Mouse (Mus musculus) gastrocnemius, adult 2 months (tissue): ENCODE measurements around the gene Olfr1361. TPM values are rescaled to one million over a fixed set of nuclear protein-coding genes. Genes with fewer than 3 reads are reported as not detected.

Experiments
- DNase-seq: peaks from one replicate; pipeline ENCODE4 v3.0.0; 2022
- H3K27ac ChIP-seq: fragments of 200-600 bp; 2 replicates; pipeline ENCODE4 v1.8.1; 2022; ENCODE audit warnings: mild to moderate bottlenecking
- H3K4me3 ChIP-seq: fragments of 200-600 bp; 2 replicates; pipeline ENCODE4 v1.8.1; 2022; ENCODE audit warnings: mild to moderate bottlenecking, moderate library complexity
- CTCF ChIP-seq: fragments of 200-600 bp; IDR thresholded peaks from 2 replicates; pipeline ENCODE4 v1.8.1; 2022; ENCODE audit warnings: antibody characterized with exemption, mild to moderate bottlenecking, moderate library complexity
- intact Hi-C: fragments of 180-260 bp; cut with DNase I; formaldehyde crosslinking; loops from one replicate; pipeline ENCODE4 v1.15.1; 2025
- long read RNA-seq, 2 experiments: library from polyadenylated mRNA; stranded (forward); transcript quantifications; one replicate each; pipeline ENCODE4 v2.0.0; 2021
- total RNA-seq, 2 experiments: library from RNA; stranded (reverse); gene quantifications; 2 replicates each; pipeline ENCODE4 v1.2.3; 2021

Gene Olfr1361
- total RNA-seq: not detected
- long read RNA-seq, experiment 1: 0 reads
- long read RNA-seq, experiment 2: 0 reads

DNA sequence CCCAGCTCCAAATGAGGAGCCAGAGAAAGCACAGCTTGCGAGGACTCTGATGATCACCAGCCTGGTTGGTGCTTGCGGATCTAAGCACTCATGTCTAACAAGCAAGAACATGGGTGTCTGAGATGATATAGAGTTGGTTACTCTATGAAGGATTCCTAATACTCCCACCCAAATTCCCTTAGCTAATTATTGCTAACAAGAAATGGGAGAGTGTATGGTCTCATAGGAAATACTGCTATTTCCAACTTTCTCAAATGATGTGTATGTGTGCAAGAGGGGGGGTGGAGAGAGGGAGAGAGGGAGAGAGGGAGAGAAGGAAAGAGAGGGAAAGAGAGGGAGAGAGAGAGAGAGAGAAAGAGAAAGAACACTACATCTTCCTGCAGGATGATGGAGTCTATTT, at the start of gene Olfr1361:
Olfr1361 (minus strand) TSS at position 101 of the 400 bp plus-strand sequence.
- intact Hi-C loops: no loop called here
- DNase-seq: no peak

DNA sequence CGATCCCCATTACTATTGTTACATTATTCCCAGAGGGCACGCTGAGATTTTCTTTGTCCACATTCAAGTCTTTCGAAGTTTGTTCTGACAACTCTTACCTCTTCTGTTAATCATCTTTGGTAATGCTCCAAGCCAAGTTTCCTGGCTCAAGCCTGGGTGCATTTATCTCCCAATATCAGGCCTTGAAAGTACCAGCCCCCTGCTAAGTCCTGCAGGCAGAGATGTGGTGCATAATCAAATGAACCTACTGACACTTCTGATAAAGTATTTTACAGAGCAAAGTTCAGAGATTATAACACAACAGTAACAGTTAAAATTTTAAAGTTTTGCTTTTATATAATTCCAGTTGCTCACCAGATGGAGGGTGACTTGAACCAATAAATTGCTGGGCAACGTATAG, 48.5 kb upstream of the Olfr1361 start:
- TF ChIP-seq CTCF: no peak
- Histone ChIP-seq H3K4me3 (peak overlapping the region; percentile 89), H3K27ac (no peak overlapping the region)
- intact Hi-C loops: loop anchor here (5.0 to 10.0 kb wide), 5 partner anchors 73 to 1973 kb away; partner anchors contain the start of genes Hist1h1b, Hist1h2ac, Hist1h2af and Hist1h2an
- DNase-seq: no peak

More for the DNA sequence above, at the start of gene Olfr1361:
- H3K4me3 ChIP-seq: no peak within 1 kb of the TSS
- TF ChIP-seq CTCF: no peak
- no peak within 1 kb of the TSS for H3K27ac ChIP-seq

- intact Hi-C loops: loop anchor here (5.0 to 10.0 kb wide), 5 partner anchors 74 to 1974 kb away; partner anchors contain the start of genes Hist1h1b, Hist1h2ac, Hist1h2af and Hist1h2an
- peak; percentile 70 for DNase-seq
- Histone ChIP-seq H3K4me3 (peak overlapping the region; percentile 89), H3K27ac (peak overlapping the region; percentile 87)
- TF ChIP-seq CTCF: no peak
Observed at GRCm38 (mm10) chr13:21710821-21711525, 47.8 kb upstream of the Olfr1361 start.

DNA sequence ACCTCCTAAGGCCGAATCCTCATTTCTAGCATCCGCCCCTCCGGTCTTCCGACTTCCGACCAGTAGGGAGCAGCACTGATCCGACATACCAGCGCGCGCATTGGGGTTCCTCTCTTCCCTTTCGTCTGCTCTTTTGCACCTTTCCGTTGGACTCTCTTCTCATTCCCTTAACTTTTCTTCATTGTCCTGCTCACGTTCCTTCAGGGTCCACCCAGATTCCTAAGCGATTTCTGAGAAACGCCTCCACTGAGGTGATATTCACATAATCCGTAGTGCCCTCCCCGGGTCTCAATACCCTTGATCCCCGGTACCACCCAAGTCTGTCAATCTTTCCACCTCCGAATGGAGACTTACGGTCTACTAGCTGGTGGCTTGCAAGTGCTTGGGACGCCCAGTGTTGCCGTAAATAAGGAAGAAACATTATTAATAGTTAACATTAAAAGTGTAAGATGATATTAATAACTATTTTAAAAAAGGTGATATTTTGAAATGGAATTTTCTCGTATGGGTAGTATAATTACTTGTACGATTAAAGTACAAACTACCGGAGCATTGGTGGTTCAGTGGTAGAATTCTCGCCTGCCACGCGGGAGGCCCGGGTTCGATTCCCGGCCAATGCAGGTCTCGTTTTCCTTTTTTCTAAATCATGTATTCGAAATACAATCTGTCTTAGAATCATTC, 47.0 kb upstream of the Olfr1361 start:
- TF ChIP-seq CTCF: peak; percentile 92
- Histone ChIP-seq H3K27ac (peak overlapping the region; percentile 87), H3K4me3 (peak overlapping the region; percentile 89)
- peak; percentile 90 for DNase-seq
- intact Hi-C loops: loop anchor here (5.0 to 10.0 kb wide), 5 partner anchors 75 to 1975 kb away; partner anchors contain the start of genes Hist1h1b, Hist1h2ac, Hist1h2af and Hist1h2an

- H3K4me3 ChIP-seq: no peak overlapping the region
- TF ChIP-seq CTCF: no peak
- intact Hi-C loops: no loop called here
- DNase-seq: no peak
- no peak overlapping the region for H3K27ac ChIP-seq
Observed at GRCm38 (mm10) chr13:21706669-21707068, 43.5 kb upstream of the Olfr1361 start.

DNA sequence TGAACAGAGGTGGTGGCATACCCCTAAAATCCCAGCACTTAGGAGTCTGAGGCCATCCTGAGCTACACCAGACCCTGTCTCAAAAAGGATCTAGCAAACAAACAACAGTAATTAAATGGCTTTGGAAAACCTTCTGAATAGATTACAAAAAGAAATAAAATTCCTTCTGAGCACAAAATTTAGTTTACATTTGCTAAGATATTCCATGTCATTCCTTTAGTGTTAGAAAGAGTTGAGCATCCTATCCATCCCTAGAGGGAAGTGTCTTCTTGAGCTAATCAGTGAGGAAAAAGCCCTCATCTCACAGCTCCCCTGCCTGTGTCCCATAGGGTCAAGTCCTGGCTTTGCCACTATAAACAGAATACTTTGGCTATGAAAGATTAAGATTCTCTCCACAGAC, 34.6 kb upstream of the Olfr1361 start, which contains the start of gene Olfr1359:
Olfr1359 (plus strand) TSS at position 301 of the 400 bp plus-strand sequence.
- intact Hi-C loops: no loop called here
- H3K4me3 ChIP-seq: no peak within 1 kb of the TSS
- no peak for DNase-seq
- no peak for TF ChIP-seq CTCF
- H3K27ac ChIP-seq: no peak within 1 kb of the TSS

DNA sequence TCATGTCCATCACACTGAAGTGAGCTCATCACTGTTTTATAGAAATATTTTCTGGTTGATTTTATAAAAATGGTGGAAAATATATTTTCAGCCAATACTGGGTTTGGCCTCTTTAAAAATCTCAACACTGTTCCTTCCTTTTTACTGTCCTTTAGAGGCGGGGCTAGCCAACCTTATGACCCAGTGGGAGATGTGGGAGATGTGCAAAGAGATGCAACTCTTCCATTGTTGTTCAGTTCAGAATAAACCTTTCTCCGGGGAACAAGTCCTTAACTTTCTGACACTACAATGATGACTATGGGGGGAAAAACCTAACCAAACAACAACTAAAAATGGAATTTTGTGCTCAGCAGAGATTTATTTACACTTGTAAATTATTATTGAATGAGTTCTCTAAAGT, 14.1 kb upstream of the Olfr1361 start, which contains the start of gene Olfr1360:
Olfr1360 (minus strand) TSS at position 101 of the 400 bp plus-strand sequence.
- H3K27ac ChIP-seq: no peak within 1 kb of the TSS
- TF ChIP-seq CTCF: no peak
- intact Hi-C loops: no loop called here
- H3K4me3 ChIP-seq: no peak within 1 kb of the TSS
- DNase-seq: no peak

DNA sequence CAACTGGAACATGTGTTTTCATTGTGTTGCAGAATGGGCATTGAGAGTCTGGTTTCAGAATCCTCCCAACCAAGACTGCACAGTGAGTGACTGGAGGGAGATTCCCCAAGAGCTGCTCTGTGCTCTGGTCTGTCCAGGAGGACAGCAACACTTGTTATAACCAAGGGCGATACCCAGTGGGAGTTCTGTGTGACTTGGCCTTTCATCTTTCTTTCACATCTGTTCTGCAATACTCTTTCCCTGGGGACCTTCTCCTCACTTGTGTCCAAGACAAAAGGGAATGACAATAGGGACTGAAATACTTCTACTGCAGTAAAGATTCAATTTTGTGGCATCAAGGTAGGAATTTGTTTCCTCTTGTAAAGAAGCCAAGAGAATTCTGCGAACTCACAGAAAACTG, 20.8 kb downstream of the Olfr1361 start, which contains the start of gene Olfr11:
Olfr11 (minus strand) TSS at position 101 of the 400 bp plus-strand sequence.
- Histone ChIP-seq H3K27ac (no peak within 1 kb of the TSS), H3K4me3 (no peak within 1 kb of the TSS)
- no peak for TF ChIP-seq CTCF
- intact Hi-C loops: no loop called here
- DNase-seq: no peak

- no peak for DNase-seq
- intact Hi-C loops: no loop called here
- no peak for TF ChIP-seq CTCF
- no peak within 1 kb of the TSS for H3K27ac ChIP-seq
- H3K4me3 ChIP-seq: no peak within 1 kb of the TSS
Observed at GRCm38 (mm10) chr13:21613922-21614321, 49.3 kb downstream of the Olfr1361 start, which contains the start of gene Olfr1362. Olfr1362 (minus strand) TSS chr13:21614022.

Other genes starting within 250 kb of the Olfr1361 start
- under 1 TPM; 0.18 to 0.59 TPM for gene Pgbd1, start 222.3 kb downstream of the Olfr1361 start, total RNA-seq
- 10 to 100 TPM; 13.6 to 14.5 TPM for gene Zscan26, start 209.7 kb downstream of the Olfr1361 start, total RNA-seq
- under 1 TPM; 0.14 to 0.15 TPM for gene Nkapl, start 194.9 kb downstream of the Olfr1361 start, total RNA-seq
- under 1 TPM; 0.38 to 0.50 TPM for gene Zkscan4, start 184.5 kb downstream of the Olfr1361 start, total RNA-seq
- gene Gm10065, start 183.9 kb downstream of the Olfr1361 start, total RNA-seq: not detected
- 10 to 100 TPM; 21.8 to 23.3 TPM for gene AK157302, start 168.2 kb downstream of the Olfr1361 start, total RNA-seq
- 100 to 1,000 TPM; 119 to 160 TPM for gene Gm11273, start 162.0 kb downstream of the Olfr1361 start, total RNA-seq
- gene Zkscan8, start 132.3 kb downstream of the Olfr1361 start, total RNA-seq: 1 to 10 TPM; 4.7 to 6.1 TPM
- not detected for gene Olfr1366, start 120.6 kb downstream of the Olfr1361 start, total RNA-seq
- gene Olfr1535, start 103.5 kb downstream of the Olfr1361 start, total RNA-seq: not detected
- not detected for gene Olfr1364, start 81.6 kb downstream of the Olfr1361 start, total RNA-seq
- not detected for gene Olfr1362, start 49.4 kb downstream of the Olfr1361 start, total RNA-seq
- gene Olfr11, start 20.9 kb downstream of the Olfr1361 start, total RNA-seq: not detected
- not detected for gene Olfr1360, start 14.0 kb upstream of the Olfr1361 start, total RNA-seq
- gene Olfr1359, start 34.7 kb upstream of the Olfr1361 start, total RNA-seq: not detected
- 1 to 10 TPM; 3.9 to 6.5 TPM for gene Hist1h2bl, start 52.8 kb upstream of the Olfr1361 start, total RNA-seq
- 1 to 10 TPM in 1 of 2 experiments, not detected in 1; 2.2 TPM for gene Hist1h2ai, start 53.0 kb upstream of the Olfr1361 start, total RNA-seq
- gene Hist1h3h, start 54.3 kb upstream of the Olfr1361 start, total RNA-seq: 1 to 10 TPM; 1.2 to 2.1 TPM
- gene Hist1h2bm, start 58.7 kb upstream of the Olfr1361 start, total RNA-seq: 1 to 10 TPM in 1 of 2 experiments, not detected in 1; 1.2 TPM
- 1 to 10 TPM in 1 of 2 experiments, under 1 TPM in 1; 0.42 to 1.1 TPM for gene Hist1h4j, start 71.7 kb upstream of the Olfr1361 start, total RNA-seq
- 10 to 100 TPM; 12.0 to 12.2 TPM for gene Hist1h4k, start 87.1 kb upstream of the Olfr1361 start, total RNA-seq
- under 1 TPM in 1 of 2 experiments, not detected in 1; 0.98 TPM for gene Hist1h2ak, start 90.4 kb upstream of the Olfr1361 start, total RNA-seq
- 1 to 10 TPM in 1 of 2 experiments, not detected in 1; 1.4 TPM for gene Hist1h2bn, start 90.7 kb upstream of the Olfr1361 start, total RNA-seq
- under 1 TPM; 0.45 to 0.69 TPM for gene Hist1h1b, start 117.2 kb upstream of the Olfr1361 start, total RNA-seq
- 10 to 100 TPM; 10.1 to 10.3 TPM for gene Hist1h3i, start 120.0 kb upstream of the Olfr1361 start, total RNA-seq
- not detected for gene Hist1h2an, start 123.8 kb upstream of the Olfr1361 start, total RNA-seq
- 1 to 10 TPM in 1 of 2 experiments, not detected in 1; 1.1 TPM for gene Hist1h2bp, start 124.1 kb upstream of the Olfr1361 start, total RNA-seq
- gene Hist1h2bq, start 146.8 kb upstream of the Olfr1361 start, total RNA-seq: 10 to 100 TPM; 16.2 to 21.6 TPM
- 1 to 10 TPM; 1.2 to 2.3 TPM for gene Hist1h2ao, start 147.1 kb upstream of the Olfr1361 start, total RNA-seq
- gene Hist1h4m, start 148.4 kb upstream of the Olfr1361 start, total RNA-seq: 10 to 100 TPM; 50.3 to 50.9 TPM
- gene Hist1h4n, start 168.8 kb upstream of the Olfr1361 start, total RNA-seq: 1 to 10 TPM; 4.4 to 5.7 TPM
- 1 to 10 TPM in 1 of 2 experiments, not detected in 1; 1.9 TPM for gene Hist1h2ap, start 170.1 kb upstream of the Olfr1361 start, total RNA-seq
- 10 to 100 TPM; 16.0 to 21.3 TPM for gene Hist1h2br, start 170.4 kb upstream of the Olfr1361 start, total RNA-seq